Mouse (Mus musculus): ENCODE data around the gene Slc10a6. TPM values are rescaled to one million over a fixed set of nuclear protein-coding genes. Genes with fewer than 3 reads are reported as not detected.

Gene Slc10a6
- total and polyA plus RNA-seq, 3 experiments, result not detected

DNA sequence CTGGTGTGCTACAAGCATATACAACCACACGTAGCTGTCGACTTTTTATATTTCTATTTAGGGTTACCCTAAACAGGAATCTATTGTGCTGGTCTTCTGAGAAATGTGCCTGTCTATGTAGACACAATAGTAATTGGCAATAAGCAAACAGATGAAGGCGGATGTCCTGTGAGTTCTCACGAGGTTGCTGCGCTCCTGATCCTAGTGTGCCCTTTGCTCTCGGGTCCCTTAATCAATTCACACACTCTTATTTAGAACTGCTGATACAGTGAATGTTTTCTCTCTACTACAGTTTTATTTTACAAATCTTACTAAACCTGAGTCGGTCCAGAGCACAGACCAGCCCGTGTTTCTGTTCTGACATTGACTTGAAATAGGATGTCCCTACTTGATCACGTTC lies 68.7 kb downstream of the Slc10a6 start:
- in situ Hi-C loops (cut with MboI; ENCODE audit: low pct_ligation_motif_present, low pct_unique_long_range_greater_than_20kb, low sequenced_read_pairs), result no loop called here
- H3K9me3 ChIP-seq (replicated peaks; ENCODE audit: low read length), result no peaks in the 10 kb centered on the region
- dilution Hi-C loops (cut with MboI; ENCODE audit: extremely low pct_ligation_motif_present, extremely low pct_unique_long_range_greater_than_20kb, low sequenced_read_pairs), result no loop called here

More for the DNA sequence above, 68.7 kb downstream of the Slc10a6 start:
- H3K36me3 ChIP-seq (replicated peaks in 1 of 2; ENCODE audit: control insufficient read depth in 1 of 2, insufficient read depth in 1 of 2, low read length in 1 of 2), result peaks cover 0 to 3% of the 10 kb centered on the region in 2 experiments
- H3K4me1 ChIP-seq (ENCODE audit: control insufficient read depth in 1 of 2, insufficient read depth in 2 of 2), result peaks cover 6 to 9% of the 10 kb centered on the region in 2 experiments
- H3K4me2 ChIP-seq (ENCODE audit: insufficient read depth, low read depth, poor library complexity, severe bottlenecking), result no peak overlapping the region
- TF ChIP-seq SMC3 (IDR thresholded peaks at IDR 0.05; ENCODE audit: low read depth, low read length) (no peak), NELFE (IDR thresholded peaks at IDR 0.05; ENCODE audit: low read depth, low read length) (no peak), RAD21 (IDR thresholded peaks at IDR 0.05; ENCODE audit: low read depth, low read length) (no peak), IRF4 (IDR thresholded peaks at IDR 0.05; ENCODE audit: low read depth, low read length) (no peak), MAFK (IDR thresholded peaks at IDR 0.05; ENCODE audit: insufficient replicate concordance, low read length) (no peak), MAX (IDR thresholded peaks at IDR 0.05; ENCODE audit: low read length) (no peak), ZNF384 (IDR thresholded peaks at IDR 0.05; ENCODE audit: low read depth, low read length) (no peak), TBP (conservative IDR thresholded peaks at IDR 0.05; ENCODE audit: low read depth, low read length) (no peak), RCOR1 (conservative IDR thresholded peaks at IDR 0.05; ENCODE audit: low read depth, low read length) (no peak), CTCF (conservative IDR thresholded peaks at IDR 0.05 in 1 of 2, IDR thresholded peaks at IDR 0.05 in 1 of 2; ENCODE audit: low read depth in 2 of 2, low read length in 2 of 2) (no peak), BHLHE40 (IDR thresholded peaks at IDR 0.05; ENCODE audit: low read depth, low read length) (no peak), HCFC1 (IDR thresholded peaks at IDR 0.05; ENCODE audit: low read depth, low read length) (no peak), JUN (IDR thresholded peaks at IDR 0.05; ENCODE audit: insufficient read depth, low read depth, low read length) (no peak), ZMIZ1 (IDR thresholded peaks at IDR 0.05; ENCODE audit: low read depth, low read length) (no peak)
- H3K9ac ChIP-seq (ENCODE audit: insufficient read depth, low read depth), result no peak overlapping the region
- no peak overlapping the region for H3K4me3 ChIP-seq (replicated peaks in 1 of 3; ENCODE audit: low read depth in 2 of 3, low read length in 2 of 3, poor library complexity in 1 of 3)
- no peaks in the 10 kb centered on the region for H3K79me2 ChIP-seq (replicated peaks; ENCODE audit: control insufficient read depth, extremely low read depth, insufficient read depth, poor library complexity, severe bottlenecking)
- no peak overlapping the region for H3K27ac ChIP-seq (ENCODE audit: insufficient read depth, low read depth)
- DNase-seq (ENCODE audit: extremely low read depth), result no peak
- H3K27me3 ChIP-seq (replicated peaks), result no peaks in the 10 kb centered on the region

Other genes with a start within 250 kb of the Slc10a6 start
- 0.04 TPM in 2 replicates for gene Ptpn13, start 204.2 kb downstream of the Slc10a6 start, total RNA-seq (2012; rRNA removed)
- gene Ptpn13, start 204.2 kb downstream of the Slc10a6 start, total RNA-seq (2014; rRNA removed), result not detected in 2 replicates
- not detected in 2 replicates for gene Ptpn13, start 204.2 kb downstream of the Slc10a6 start, polyA plus RNA-seq (2012; ENCODE audit: insufficient read length, low read depth)
- not detected in 2 replicates for gene 1700016H13Rik, start 26.6 kb upstream of the Slc10a6 start, total RNA-seq (2012; rRNA removed)
- gene 1700016H13Rik, start 26.6 kb upstream of the Slc10a6 start, total RNA-seq (2014; rRNA removed), result not detected in 2 replicates
- not detected in 2 replicates for gene 1700016H13Rik, start 26.6 kb upstream of the Slc10a6 start, polyA plus RNA-seq (2012; ENCODE audit: insufficient read length, low read depth)
- 20.7 and 21.8 TPM in 2 replicates for gene Aff1, start 63.0 kb upstream of the Slc10a6 start, total RNA-seq (2012; rRNA removed)
- 12.0 and 13.2 TPM in 2 replicates for gene Aff1, start 63.0 kb upstream of the Slc10a6 start, total RNA-seq (2014; rRNA removed)
- 32.7 and 38.9 TPM in 2 replicates for gene Aff1, start 63.0 kb upstream of the Slc10a6 start, polyA plus RNA-seq (2012; ENCODE audit: insufficient read length, low read depth)